Mouse (Mus musculus) kidney, postnatal 10 days (tissue): ENCODE results near the gene Sgpp2.
A peak's percentile ranks its signal among the peaks of the same experiment; 100 is the strongest.

Experiments used
- DNase-seq: peaks from one replicate; pipeline ENCODE4 v3.0.0; 2021; ENCODE audit warnings: mixed read lengths

The Sgpp2 gene

GRCm38 (mm10) chr1:78339941-78340340 lies 29.8 kb downstream of the Sgpp2 start:
- DNase-seq, result no peak

GRCm38 (mm10) chr1:78340584-78340983 lies 30.4 kb downstream of the Sgpp2 start:
- no peak for DNase-seq

- DNase-seq, result no peak
Observed at GRCm38 (mm10) chr1:78347317-78347806, 37.2 kb downstream of the Sgpp2 start.

- DNase-seq, result no peak
Observed at GRCm38 (mm10) chr1:78349219-78349618, 39.1 kb downstream of the Sgpp2 start.

GRCm38 (mm10) chr1:78353254-78353653 lies 43.1 kb downstream of the Sgpp2 start:
- DNase-seq, result no peak

GRCm38 (mm10) chr1:78355123-78355522 lies 45.0 kb downstream of the Sgpp2 start:
- DNase-seq, result peak; percentile 86

GRCm38 (mm10) chr1:78357415-78357814 lies 47.3 kb downstream of the Sgpp2 start:
- DNase-seq, result no peak

GRCm38 (mm10) chr1:78357868-78358267 lies 47.7 kb downstream of the Sgpp2 start:
- no peak for DNase-seq

- DNase-seq, result no peak
Observed at GRCm38 (mm10) chr1:78363965-78364889, 54.1 kb downstream of the Sgpp2 start.

- DNase-seq, result peak; percentile 27
Observed at GRCm38 (mm10) chr1:78367806-78368205, 57.7 kb downstream of the Sgpp2 start.

- DNase-seq, result no peak
Observed at GRCm38 (mm10) chr1:78370121-78370520, 60.0 kb downstream of the Sgpp2 start.

- DNase-seq, result no peak
Observed at GRCm38 (mm10) chr1:78371569-78372236, 61.6 kb downstream of the Sgpp2 start.

- no peak for DNase-seq
Observed at GRCm38 (mm10) chr1:78372316-78372715, 62.2 kb downstream of the Sgpp2 start.

GRCm38 (mm10) chr1:78373836-78374235 lies 63.7 kb downstream of the Sgpp2 start:
- no peak for DNase-seq

GRCm38 (mm10) chr1:78375058-78375457 lies 64.9 kb downstream of the Sgpp2 start:
- DNase-seq, result no peak

GRCm38 (mm10) chr1:78380950-78381349 lies 70.8 kb downstream of the Sgpp2 start:
- DNase-seq, result no peak

- no peak for DNase-seq
Observed at GRCm38 (mm10) chr1:78387854-78388253, 77.7 kb downstream of the Sgpp2 start.

GRCm38 (mm10) chr1:78388848-78389247 lies 78.7 kb downstream of the Sgpp2 start:
- DNase-seq, result no peak

GRCm38 (mm10) chr1:78395191-78395735 lies 85.1 kb downstream of the Sgpp2 start:
- no peak for DNase-seq

- no peak for DNase-seq
Observed at GRCm38 (mm10) chr1:78395737-78396136, 85.6 kb downstream of the Sgpp2 start.

- DNase-seq, result peak; percentile 15
Observed at GRCm38 (mm10) chr1:78396320-78396913, 86.3 kb downstream of the Sgpp2 start.

- DNase-seq, result no peak
Observed at GRCm38 (mm10) chr1:78399755-78400154, 89.6 kb downstream of the Sgpp2 start.

GRCm38 (mm10) chr1:78401413-78401812 lies 91.3 kb downstream of the Sgpp2 start:
- DNase-seq, result no peak
